8 mouse cellular contexts compared by ENCODE assay signal in the genomic region with DNA sequence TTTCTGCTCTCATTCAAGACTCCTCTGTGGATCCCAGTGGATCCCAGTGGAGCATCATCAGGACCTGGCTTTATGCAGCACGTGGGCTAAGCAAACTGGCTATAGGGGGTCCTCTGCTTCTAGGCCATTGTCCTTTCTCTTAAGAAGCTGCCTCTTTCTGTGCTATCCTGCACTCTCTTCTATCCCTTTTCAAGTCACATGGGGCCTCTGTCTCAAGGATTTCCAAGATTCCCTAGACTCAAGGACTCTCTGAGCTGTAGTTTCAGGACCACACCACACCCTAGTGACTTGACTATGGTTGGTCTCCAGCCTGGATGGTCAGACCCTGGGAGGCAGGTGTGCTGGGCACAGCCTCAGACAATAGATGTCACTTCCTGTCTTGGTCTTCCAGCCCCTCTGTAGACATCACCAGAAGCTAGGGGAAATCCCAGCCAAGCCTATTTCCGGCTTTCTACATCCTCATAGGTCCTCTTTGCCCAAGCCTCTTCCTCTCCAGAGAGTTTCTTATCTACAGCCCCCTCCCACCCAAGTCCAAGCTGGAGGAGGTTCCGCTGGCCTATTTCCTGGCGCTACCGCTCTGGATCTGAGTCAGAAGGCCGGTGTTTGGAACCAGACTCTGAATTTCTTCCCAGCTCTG.
A peak's percentile ranks its signal among the peaks of the same experiment; 100 is the strongest.
DNase-seq lines count a peak whose midpoint lies in the region; ATAC-seq lines count a peak whose summit lies in the region.

No protein-coding gene starts in this region.

- peak; percentile 93 for ATAC-seq in megakaryocyte, adult 5-6 weeks (ENCODE audit: poor library complexity, severe bottlenecking)

- DNase-seq in adrenal gland, adult (ENCODE audit: inconsistent age in 2 of 2, low spot score in 1 of 2), result peak; percentile 45 to 71
- DNase-seq in adrenal gland, postnatal 25 days, result no peak
- DNase-seq in heart, adult 11 months, result peak; percentile 99
- peak; percentile 30 for DNase-seq in kidney, adult 18-20 months
- DNase-seq in ovary, postnatal 10 days (ENCODE audit: low spot score), result no peak
- DNase-seq in frontal cortex, postnatal 25 days (ENCODE audit: low spot score in 2 of 2), result no peak
- DNase-seq in adipocyte (ENCODE audit: low spot score), result no peak

Comparison
In these comparisons a context has a peak if more than half of its experiments do, and no peak if none do; other contexts are left out.
1. DNase-seq: peak in adrenal gland, adult (2 of 2), heart, adult 11 months (single experiment) and kidney, adult 18-20 months (single experiment); none in adrenal gland, postnatal 25 days (single experiment), ovary, postnatal 10 days (single experiment), frontal cortex, postnatal 25 days (0 of 2) and adipocyte (single experiment).